Mouse (Mus musculus) hindbrain, embryonic 15.5 days (tissue): Measurements from ENCODE around the gene Slc5a3. TPM values are rescaled to one million over a fixed set of nuclear protein-coding genes. Genes with fewer than 3 reads are reported as not detected.

Experiments used
- ATAC-seq: fragments of 200-750 bp; cut with Nextera tagmentation; 2 replicates; pipeline ENCODE4 v1.8.0; 2017; ENCODE audit warnings: low read depth, moderate number of reproducible peaks, moderate TSS enrichment; ENCODE audit not compliant: low FRiP score
- H3K27ac ChIP-seq: fragments of 300-500 bp; sonication (generic); replicated peaks from 2 replicates; pipeline ENCODE4 v1.5.1; 2015; ENCODE audit warnings: mild to moderate bottlenecking, inconsistent platforms
- H3K27me3 ChIP-seq: fragments of 300-500 bp; sonication (generic); 2 replicates; pipeline ENCODE4 v1.6.1; 2015; ENCODE audit warnings: control low read depth, inconsistent platforms
- H3K36me3 ChIP-seq: fragments of 300-500 bp; sonication (generic); 2 replicates; pipeline ENCODE4 v1.6.1; 2015; ENCODE audit warnings: control low read depth, inconsistent platforms
- H3K4me1 ChIP-seq: fragments of 300-500 bp; sonication (generic); replicated peaks from 2 replicates; pipeline ENCODE4 v1.6.1; 2015; ENCODE audit warnings: control low read depth, inconsistent platforms
- H3K4me2 ChIP-seq: fragments of 300-500 bp; sonication (generic); 2 replicates; pipeline ENCODE4 v1.6.1; 2015; ENCODE audit warnings: moderate library complexity, mild to moderate bottlenecking, inconsistent platforms
- H3K4me3 ChIP-seq: fragments of 300-500 bp; sonication (generic); 2 replicates; pipeline ENCODE4 v1.5.1; 2015; ENCODE audit warnings: mild to moderate bottlenecking, inconsistent platforms
- H3K9ac ChIP-seq: fragments of 300-500 bp; sonication (generic); 2 replicates; pipeline ENCODE4 v1.6.1; 2015; ENCODE audit warnings: inconsistent platforms
- H3K9me3 ChIP-seq: fragments of 300-500 bp; sonication (generic); 2 replicates; pipeline ENCODE4 v1.6.1; 2016; ENCODE audit warnings: control low read depth, inconsistent platforms
- WGBS: fragments of 180-500 bp; shearing (Covaris S2); methylation state at CpG from one replicate; pipeline ENCODE4 v1.1.7; 2015; 5-methylcytosine and 5-hydroxymethylcytosine counted together
- polyA plus RNA-seq: library from polyadenylated mRNA; unstranded; fragments of >200 nt; fragmentation: Nextera tagmentation; extraction: Ambion mirVana; gene quantifications from 2 replicates; pipeline ENCODE4 v1.2.1, GENCODE M21; 2015

The Slc5a3 gene
- polyA plus RNA-seq, 1 experiment from 2014 or later: 16.6 TPM

DNA sequence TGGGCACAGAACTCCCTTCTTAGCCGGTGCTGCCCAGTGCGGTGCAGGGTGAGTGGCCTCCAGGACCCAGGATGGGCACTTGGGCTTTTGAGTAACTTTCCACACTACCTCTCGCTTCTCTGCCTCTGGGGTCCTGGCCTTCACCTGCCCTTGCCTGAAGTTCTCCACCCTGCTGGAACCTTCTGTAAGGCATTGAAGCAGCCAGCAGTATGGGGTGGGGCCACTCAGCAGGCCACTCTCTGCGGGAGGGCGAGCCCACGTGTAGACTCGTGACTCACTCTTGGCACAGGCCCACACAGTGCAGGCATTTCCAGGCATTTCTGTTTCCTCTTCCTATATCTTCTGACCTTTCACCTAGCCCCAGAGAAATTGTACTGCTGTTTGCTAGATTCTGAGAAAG lies 18.7 kb upstream of the Slc5a3 start:
- Histone ChIP-seq H3K27ac (no peak overlapping the region), H3K4me2 (no peak overlapping the region), H3K4me3 (no peak overlapping the region), H3K4me1 (no peaks in the 10 kb centered on the region), H3K27me3 (no peaks in the 10 kb centered on the region), H3K36me3 (no peaks in the 10 kb centered on the region), H3K9ac (no peak overlapping the region), H3K9me3 (no peaks in the 10 kb centered on the region)
- no peak for ATAC-seq
- WGBS: 91% methylated on average over 7 of the region's 7 CpGs

DNA sequence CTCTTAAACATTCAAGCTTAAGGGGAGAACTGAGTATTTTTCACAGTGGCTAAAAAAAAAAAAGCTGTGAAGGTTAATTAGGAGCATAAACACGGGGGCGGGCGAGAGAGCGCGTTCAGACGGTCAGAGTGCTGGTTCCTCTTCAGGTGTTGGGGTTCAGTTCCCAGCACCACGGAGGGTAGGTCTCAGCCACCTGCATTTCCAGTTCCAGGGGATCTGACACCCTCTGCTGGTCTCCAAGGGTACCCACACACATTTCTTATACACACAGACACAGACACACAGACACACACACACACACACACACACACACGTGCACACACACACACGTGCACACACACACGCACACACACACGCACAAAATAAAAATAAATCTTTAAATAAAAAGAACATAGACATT lies 18.2 kb upstream of the Slc5a3 start:
- Histone ChIP-seq H3K4me1 (no peaks in the 10 kb centered on the region), H3K27me3 (no peaks in the 10 kb centered on the region), H3K27ac (no peak overlapping the region), H3K9me3 (no peaks in the 10 kb centered on the region), H3K4me2 (no peak overlapping the region), H3K9ac (no peak overlapping the region), H3K4me3 (no peak overlapping the region), H3K36me3 (no peaks in the 10 kb centered on the region)
- no peak for ATAC-seq
- WGBS: 94% methylated on average over 11 of the region's 11 CpGs

DNA sequence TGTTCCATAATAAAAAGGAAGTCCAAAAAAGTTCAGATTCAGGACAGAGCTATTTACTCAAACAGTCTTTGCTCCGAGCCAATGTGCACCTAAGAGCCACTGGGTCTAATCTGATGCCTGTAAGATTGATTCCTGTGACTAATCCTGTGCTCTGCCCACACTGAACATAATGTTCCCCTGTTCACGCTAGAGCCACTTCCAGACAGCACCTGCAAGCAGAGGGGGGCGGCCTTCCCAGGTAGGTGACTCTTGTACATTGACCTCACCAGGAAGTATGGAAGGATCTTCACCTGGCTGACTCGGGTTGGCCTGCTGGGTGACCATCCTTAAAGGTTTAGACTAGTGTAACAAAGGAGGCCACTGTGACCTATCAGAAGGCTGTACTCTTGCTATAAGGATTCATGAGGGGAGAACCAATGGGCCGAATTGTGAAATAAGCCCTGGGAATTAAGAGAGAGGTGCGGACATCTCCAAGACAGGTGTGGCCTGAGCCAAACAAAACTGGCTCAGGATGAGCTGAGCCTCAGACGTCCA lies 6.3 kb upstream of the Slc5a3 start:
- H3K4me1 ChIP-seq: 0 out of 2 replicates have a peak, but pooled peaks cover 7% of the 10 kb centered on the region
- no peaks in the 10 kb centered on the region for H3K36me3 ChIP-seq
- H3K9me3 ChIP-seq: no peaks in the 10 kb centered on the region
- H3K27me3 ChIP-seq: no peaks in the 10 kb centered on the region
- no peak overlapping the region for H3K27ac ChIP-seq
- H3K4me2 ChIP-seq: no peak overlapping the region
- no peak for ATAC-seq
- no peak overlapping the region for H3K9ac ChIP-seq
- 89% methylated on average over 7 of the region's 7 CpGs for WGBS
- no peak overlapping the region for H3K4me3 ChIP-seq

- Histone ChIP-seq H3K27ac (no peak overlapping the region), H3K4me3 (no peak overlapping the region), H3K36me3 (no peaks in the 10 kb centered on the region), H3K4me2 (no peak overlapping the region), H3K9me3 (no peaks in the 10 kb centered on the region), H3K4me1 (0 out of 2 replicates have a peak, but pooled peaks cover 10% of the 10 kb centered on the region), H3K9ac (no peak overlapping the region), H3K27me3 (no peaks in the 10 kb centered on the region)
- ATAC-seq: no peak
- WGBS: 69% methylated on average over 10 of the region's 10 CpGs
Observed at GRCm38 (mm10) chr16:92052569-92052968, 5.6 kb upstream of the Slc5a3 start.

- Histone ChIP-seq H3K9me3 (no peaks in the 10 kb centered on the region), H3K27ac (no peak overlapping the region), H3K4me3 (no peak overlapping the region), H3K27me3 (no peaks in the 10 kb centered on the region), H3K36me3 (peaks cover 8% of the 10 kb centered on the region; the same call in 1 of the 2 replicates), H3K4me2 (no peak overlapping the region; the same call in 1 of the 2 replicates), H3K4me1 (peaks cover 31% of the 10 kb centered on the region), H3K9ac (no peak overlapping the region)
- 73% methylated on average over 2 of the region's 2 CpGs for WGBS
- no peak for ATAC-seq
Observed at GRCm38 (mm10) chr16:92056711-92057110, 1.4 kb upstream of the Slc5a3 start.

GRCm38 (mm10) chr16:92057456-92057851 lies 668 bp upstream of the Slc5a3 start:
- H3K4me1 ChIP-seq: peaks cover 38% of the 10 kb centered on the region
- H3K36me3 ChIP-seq: peaks cover 11% of the 10 kb centered on the region
- H3K9ac ChIP-seq: peak overlapping the region; percentile 91
- peak overlapping the region; percentile 99 for H3K4me3 ChIP-seq
- no peaks in the 10 kb centered on the region for H3K27me3 ChIP-seq
- peak; percentile 69 for ATAC-seq
- WGBS: 3% methylated on average over 11 of the region's 11 CpGs
- peak overlapping the region; percentile 84 for H3K4me2 ChIP-seq
- no peaks in the 10 kb centered on the region for H3K9me3 ChIP-seq
- H3K27ac ChIP-seq: peak overlapping the region; percentile 95

GRCm38 (mm10) chr16:92058644-92059620 lies 810 bp downstream of the Slc5a3 start:
- Histone ChIP-seq H3K9ac (peak overlapping the region; percentile 91), H3K27ac (peak overlapping the region; percentile 95), H3K9me3 (no peaks in the 10 kb centered on the region), H3K36me3 (peaks cover 23% of the 10 kb centered on the region), H3K4me3 (peak overlapping the region; percentile 99), H3K4me2 (peak overlapping the region; percentile 84), H3K27me3 (no peaks in the 10 kb centered on the region), H3K4me1 (peaks cover 38% of the 10 kb centered on the region)
- peak; percentile 7; the same call in 1 of the 2 replicates for ATAC-seq
- 1% methylated on average over 59 of the region's 63 CpGs for WGBS

DNA sequence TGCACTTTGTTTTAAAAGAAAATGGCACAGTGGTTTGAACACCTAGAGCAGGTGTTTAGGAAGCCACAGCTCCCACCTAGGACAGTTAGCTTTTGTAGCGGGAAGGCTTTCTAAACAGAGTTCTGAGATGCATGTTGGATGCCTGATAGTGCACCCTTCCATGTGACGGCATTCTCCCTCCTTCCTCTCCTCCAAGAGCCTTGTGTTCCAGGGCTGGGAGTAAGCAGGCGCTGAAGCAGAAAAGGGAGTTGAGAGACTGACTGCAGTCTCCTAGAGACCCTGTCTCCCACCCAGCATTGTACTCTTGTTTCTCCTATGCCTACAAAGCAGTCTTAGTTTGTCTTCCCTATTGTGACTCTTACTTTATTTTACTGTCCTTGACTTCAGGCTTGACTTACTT lies 2.1 kb downstream of the Slc5a3 start:
- Histone ChIP-seq H3K4me2 (peak overlapping the region; percentile 84), H3K9ac (no peak overlapping the region; the same call in 1 of the 2 replicates), H3K9me3 (no peaks in the 10 kb centered on the region), H3K4me1 (peaks cover 38% of the 10 kb centered on the region), H3K36me3 (peaks cover 23% of the 10 kb centered on the region), H3K4me3 (peak overlapping the region; percentile 99), H3K27me3 (no peaks in the 10 kb centered on the region), H3K27ac (no peak overlapping the region)
- 57% methylated on average over 3 of the region's 3 CpGs for WGBS
- ATAC-seq: no peak

DNA sequence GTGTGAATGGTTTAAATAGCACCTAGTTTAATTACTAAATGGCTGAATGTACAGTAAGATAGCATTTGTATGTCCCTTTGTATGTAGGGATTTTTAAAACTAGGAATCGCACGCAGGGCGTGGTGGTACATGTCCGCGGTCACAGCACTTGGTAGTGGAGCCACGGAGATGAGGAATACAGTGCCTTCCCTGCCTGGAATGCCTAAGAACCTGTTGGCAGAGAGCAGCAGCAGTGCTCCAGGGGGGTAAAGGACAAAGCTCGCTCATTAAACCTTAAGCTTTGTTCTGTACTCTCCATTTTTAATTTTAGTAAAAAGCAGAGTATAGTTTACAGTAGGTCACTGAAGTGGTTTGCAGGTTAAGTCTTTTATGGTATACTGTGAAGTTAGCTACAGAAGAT lies 3.5 kb downstream of the Slc5a3 start:
- H3K36me3 ChIP-seq: peaks cover 27% of the 10 kb centered on the region
- no peaks in the 10 kb centered on the region for H3K27me3 ChIP-seq
- no peak overlapping the region for H3K4me3 ChIP-seq
- H3K9ac ChIP-seq: no peak overlapping the region
- no peak for ATAC-seq
- H3K4me2 ChIP-seq: no peak overlapping the region
- H3K4me1 ChIP-seq: peaks cover 38% of the 10 kb centered on the region
- 95% methylated on average over 7 of the region's 7 CpGs for WGBS
- H3K27ac ChIP-seq: no peak overlapping the region
- no peaks in the 10 kb centered on the region for H3K9me3 ChIP-seq

DNA sequence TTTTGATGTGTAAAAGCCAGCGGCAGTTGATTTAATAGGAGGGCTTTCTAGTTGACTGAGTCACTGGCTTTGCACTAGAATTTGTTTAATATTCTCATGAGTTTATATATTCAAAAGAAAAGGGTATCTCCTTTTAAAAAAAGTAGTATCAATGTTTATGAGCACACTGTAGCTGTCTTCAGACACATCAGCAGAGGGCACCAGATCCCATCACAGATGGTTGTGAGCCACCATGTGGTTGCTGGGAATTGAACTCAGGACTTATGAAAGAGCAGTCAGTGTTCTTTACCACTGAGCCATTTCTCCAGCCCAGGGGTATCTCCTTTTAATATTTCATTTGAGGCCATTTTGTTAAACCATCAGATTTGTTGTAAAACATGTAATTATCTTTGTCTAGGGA lies 4.7 kb downstream of the Slc5a3 start:
- Histone ChIP-seq H3K4me2 (no peak overlapping the region), H3K9me3 (no peaks in the 10 kb centered on the region), H3K27me3 (no peaks in the 10 kb centered on the region), H3K4me1 (peaks cover 36% of the 10 kb centered on the region), H3K27ac (no peak overlapping the region), H3K9ac (no peak overlapping the region), H3K4me3 (no peak overlapping the region), H3K36me3 (peaks cover 36% of the 10 kb centered on the region)
- no peak for ATAC-seq
- 95% methylated on average over 1 of the region's 1 CpGs for WGBS

DNA sequence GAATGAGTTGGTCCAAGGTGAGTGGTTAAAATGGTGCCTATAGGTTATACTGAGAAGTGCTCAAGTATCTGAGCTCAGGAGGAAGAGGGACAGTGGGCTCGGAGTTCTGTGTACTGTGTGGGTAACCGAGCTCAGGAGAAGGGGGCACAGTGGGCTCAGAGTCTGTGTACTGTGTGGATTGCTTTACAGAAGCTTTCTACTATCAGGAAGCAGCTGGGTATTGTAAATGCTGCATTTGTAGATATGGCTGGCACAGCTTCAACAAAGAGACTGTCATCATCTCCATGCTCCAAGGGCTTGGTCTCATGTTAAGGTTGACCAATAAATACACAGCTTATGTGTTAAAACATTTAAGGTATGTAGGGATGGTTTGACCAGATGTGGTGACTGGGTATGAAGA lies 6.7 kb downstream of the Slc5a3 start:
- 94% methylated on average over 2 of the region's 2 CpGs for WGBS
- no peak overlapping the region for H3K4me3 ChIP-seq
- no peaks in the 10 kb centered on the region for H3K9me3 ChIP-seq
- no peaks in the 10 kb centered on the region for H3K27me3 ChIP-seq
- H3K9ac ChIP-seq: no peak overlapping the region
- H3K27ac ChIP-seq: no peak overlapping the region
- no peak overlapping the region for H3K4me2 ChIP-seq
- peaks cover 46% of the 10 kb centered on the region for H3K36me3 ChIP-seq
- ATAC-seq: no peak
- peaks cover 27% of the 10 kb centered on the region for H3K4me1 ChIP-seq

- 94% methylated on average over 8 of the region's 8 CpGs for WGBS
- ATAC-seq: no peak
- Histone ChIP-seq H3K27me3 (no peaks in the 10 kb centered on the region), H3K4me2 (no peak overlapping the region), H3K27ac (no peak overlapping the region), H3K9me3 (no peaks in the 10 kb centered on the region), H3K4me1 (no peaks in the 10 kb centered on the region), H3K4me3 (no peak overlapping the region), H3K9ac (no peak overlapping the region), H3K36me3 (peaks cover 29% of the 10 kb centered on the region)
Observed at GRCm38 (mm10) chr16:92070338-92070737, 12.2 kb downstream of the Slc5a3 start.
